Mouse (Mus musculus) right cerebral cortex, postnatal 36 days (tissue): ENCODE data around the gene Fam214a.

Experiments
- DNase-seq, 2 experiments: peaks; one replicate each; pipeline ENCODE4 v3.0.0; 2022; ENCODE audit warnings: low spot score in 2 of 2, mixed read lengths in 1 of 2

The Fam214a gene

GRCm38 (mm10) chr9:75032408-75032807, 79.7 kb downstream of the Fam214a start:
- no peak for DNase-seq

DNA sequence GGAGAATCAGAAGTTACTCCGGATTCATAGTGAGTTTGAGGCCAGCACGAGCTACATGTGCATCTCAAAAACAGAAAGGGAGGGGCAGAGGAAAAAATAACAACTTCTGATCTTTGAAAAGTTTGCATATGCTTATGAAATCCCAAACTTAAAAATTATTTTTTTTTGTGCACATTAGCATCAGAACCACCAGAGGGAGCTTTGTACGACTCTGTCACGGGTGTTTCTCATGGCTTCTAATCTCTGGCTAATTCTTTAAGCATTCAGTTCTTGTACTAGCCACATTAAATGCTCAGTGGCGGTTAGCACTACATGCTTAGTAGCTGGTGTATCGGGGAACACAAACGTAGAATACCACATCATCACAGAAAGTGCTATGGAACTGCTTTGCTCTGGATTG, 80.5 kb downstream of the Fam214a start:
- no peak for DNase-seq

DNA sequence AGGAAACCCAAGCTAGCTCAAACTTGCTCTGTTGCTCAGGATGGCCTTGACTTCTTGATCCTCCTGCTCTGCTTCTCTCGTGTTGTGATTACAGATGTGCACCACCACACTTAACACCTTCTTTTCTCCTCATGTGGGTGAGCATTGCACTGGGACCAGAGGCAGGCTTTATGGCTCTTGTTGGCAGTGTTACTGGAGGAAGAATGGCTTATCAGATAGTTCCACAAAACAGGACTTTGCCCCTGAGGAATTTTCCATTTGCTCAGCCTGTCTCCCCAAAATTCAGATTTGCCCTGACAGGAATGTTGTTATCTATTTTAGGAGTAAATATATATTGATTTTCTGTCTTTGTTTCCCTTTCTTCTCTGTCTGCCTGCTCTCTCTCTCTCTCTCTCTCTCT, 82.0 kb downstream of the Fam214a start:
- no peak for DNase-seq

- no peak for DNase-seq
Observed at GRCm38 (mm10) chr9:75035944-75036343, 83.3 kb downstream of the Fam214a start.

GRCm38 (mm10) chr9:75037451-75038356, 85.0 kb downstream of the Fam214a start, which contains the start of gene Arpp19:
Gene Arpp19, plus strand, starts transcription at chr9:75037614.
- peak; percentile 85 to 88 for DNase-seq

- no peak for DNase-seq
Observed at GRCm38 (mm10) chr9:75038357-75038688, 85.6 kb downstream of the Fam214a start.

DNA sequence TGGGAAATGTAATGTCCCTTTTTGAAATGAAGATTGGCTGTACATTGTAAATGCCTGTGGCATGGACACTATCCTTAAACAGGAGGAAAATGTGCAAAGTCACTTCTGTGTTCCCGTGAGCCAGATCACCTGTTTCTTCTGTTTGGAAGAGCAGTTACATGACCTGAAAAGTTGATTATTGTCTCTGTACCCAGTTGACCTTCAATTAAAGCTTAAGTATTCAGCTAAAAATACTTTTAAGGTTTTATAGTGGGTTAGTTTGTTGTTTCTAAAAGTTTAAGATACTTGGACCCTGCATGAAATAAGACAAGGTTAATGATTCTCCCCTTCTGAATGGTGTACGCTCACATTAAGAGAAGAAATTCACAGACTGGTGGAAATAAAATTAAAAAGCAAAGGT, 87.9 kb downstream of the Fam214a start:
- DNase-seq, result no peak

DNA sequence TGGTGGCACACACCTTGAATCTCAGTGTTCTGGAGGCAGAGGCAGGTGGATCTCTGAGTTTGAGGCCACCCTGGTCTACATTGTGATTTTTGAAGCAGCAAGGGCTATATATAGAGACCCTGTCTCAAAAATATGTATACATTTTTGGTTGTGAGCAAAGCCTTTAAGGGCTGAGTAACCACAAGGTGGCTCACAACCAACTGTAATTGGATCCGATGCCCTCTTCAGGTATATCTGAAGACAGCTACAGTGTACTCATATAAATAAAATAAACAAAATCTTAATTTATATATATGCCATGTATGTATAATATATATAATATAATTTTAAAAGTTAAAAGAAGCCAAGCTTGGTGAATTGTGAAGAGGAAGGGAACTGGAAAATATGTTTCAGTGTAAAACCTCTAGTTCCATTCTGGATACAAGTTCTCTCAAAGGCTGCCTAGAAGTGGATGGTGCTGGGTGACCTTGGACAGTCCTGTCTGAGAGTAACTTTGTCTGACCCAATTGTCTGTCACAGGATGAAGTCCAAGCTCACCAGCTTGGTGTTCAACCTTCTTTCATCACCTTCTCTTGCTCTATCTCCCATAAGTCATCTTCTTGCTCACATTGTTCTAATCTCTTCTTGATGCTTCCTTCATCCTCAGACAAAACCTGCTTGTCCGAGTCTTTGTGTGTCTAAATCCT, 89.3 kb downstream of the Fam214a start:
- DNase-seq, result no peak

- DNase-seq, result no peak
Observed at GRCm38 (mm10) chr9:75043191-75043590, 90.5 kb downstream of the Fam214a start.

GRCm38 (mm10) chr9:75047079-75047478, 94.4 kb downstream of the Fam214a start:
- DNase-seq, result no peak

- no peak for DNase-seq
Observed at GRCm38 (mm10) chr9:75049100-75049499, 96.4 kb downstream of the Fam214a start.

DNA sequence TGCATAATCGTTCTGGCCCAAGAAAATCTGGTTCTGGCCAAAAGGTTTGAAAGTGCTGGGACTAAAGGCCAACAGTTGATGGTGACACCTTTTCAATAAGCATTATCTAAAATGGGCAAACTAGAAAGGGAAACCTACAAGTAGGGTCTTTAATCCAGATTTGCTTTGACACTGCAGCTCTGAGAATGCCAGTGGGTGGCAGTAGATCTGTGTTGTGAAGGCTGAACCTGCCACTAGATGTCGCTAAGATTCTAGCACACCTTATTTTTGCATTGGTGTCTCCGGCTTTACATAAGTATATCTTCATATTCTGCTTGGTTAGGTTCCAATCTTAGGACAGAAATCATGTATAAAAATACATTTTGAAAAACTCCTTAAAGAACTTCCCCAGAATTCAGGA, 97.3 kb downstream of the Fam214a start:
- peak; percentile 76 to 82 for DNase-seq

GRCm38 (mm10) chr9:75051841-75052240, 99.2 kb downstream of the Fam214a start:
- DNase-seq, result no peak

DNA sequence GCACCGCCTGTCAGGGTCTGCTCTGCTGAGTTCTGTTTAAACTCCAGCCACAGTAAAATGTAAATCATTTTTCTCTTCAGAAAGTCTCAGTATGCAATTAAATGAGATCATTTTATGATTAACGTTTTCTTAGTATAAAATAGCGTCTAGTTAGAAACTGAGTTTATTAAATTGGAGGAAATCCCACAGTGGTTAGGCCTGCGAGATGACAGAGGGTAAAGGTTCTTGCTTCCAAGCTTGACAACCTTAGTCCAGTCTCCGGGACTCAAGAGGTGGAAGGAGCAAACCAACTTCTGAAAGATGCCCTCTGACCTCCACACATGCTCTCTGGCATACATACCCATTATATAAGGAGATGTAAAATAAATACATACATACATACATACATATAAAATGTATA, 102.4 kb downstream of the Fam214a start:
- DNase-seq, result no peak

DNA sequence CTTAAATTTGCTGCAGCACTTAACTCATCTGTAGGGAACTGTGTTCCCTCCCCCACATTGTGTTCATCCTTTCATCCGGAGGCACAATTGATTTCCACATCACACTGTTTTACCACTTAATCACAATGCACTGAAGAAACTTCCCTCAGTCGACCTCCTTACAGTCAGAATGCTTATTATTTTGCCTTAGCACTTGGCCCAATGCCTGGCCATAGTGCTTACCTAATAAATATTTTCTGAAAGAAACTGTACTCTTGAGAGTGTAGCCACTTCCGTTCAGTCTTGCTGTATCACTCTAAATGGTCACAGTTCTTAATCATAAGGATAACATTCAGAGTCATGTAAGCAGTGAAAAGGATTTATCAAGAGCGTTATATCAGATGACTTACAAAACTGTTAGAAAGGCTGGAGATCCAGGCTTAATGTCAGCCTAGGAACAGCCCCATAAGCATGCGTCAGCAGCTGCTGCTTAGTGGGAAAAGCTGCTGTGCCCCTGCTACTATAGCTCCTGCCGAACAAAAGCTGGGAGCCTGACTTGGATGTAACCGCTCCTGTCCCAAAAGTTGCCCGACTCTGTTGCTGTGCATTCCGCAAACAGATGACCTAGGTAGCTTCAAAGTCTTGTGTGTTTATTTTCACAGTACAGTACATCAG, 112.1 kb downstream of the Fam214a start:
- no peak for DNase-seq

- no peak for DNase-seq
Observed at GRCm38 (mm10) chr9:75070457-75071028, 117.9 kb downstream of the Fam214a start, which contains the start of gene Myo5a. Gene Myo5a, plus strand, starts transcription at chr9:75071015.

- peak; percentile 68 to 70 for DNase-seq
Observed at GRCm38 (mm10) chr9:75071029-75071705, 118.5 kb downstream of the Fam214a start.

DNA sequence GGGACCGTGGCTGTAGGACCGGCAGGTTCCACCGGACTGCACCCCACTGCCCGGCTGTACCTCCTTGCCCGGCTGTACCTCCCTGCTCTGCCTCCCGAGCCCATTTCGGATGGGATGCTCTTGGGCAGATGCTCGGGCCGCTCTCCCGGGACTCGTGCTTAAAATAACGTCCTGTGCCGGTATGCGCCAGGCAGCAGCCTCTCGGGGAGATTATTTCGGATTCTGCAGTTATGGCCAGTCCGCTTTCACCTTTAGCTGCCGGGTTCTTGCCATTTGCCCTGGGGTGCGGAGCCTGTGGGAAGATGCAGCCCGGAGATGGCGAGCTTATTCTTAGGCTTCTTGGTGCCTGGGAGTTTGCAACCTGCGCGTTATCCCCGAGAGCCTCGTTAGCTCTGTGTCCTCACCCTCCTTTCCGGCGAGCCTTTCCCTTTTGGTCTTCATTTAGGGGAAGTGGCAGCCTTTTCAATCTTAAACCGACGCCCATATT, 119.1 kb downstream of the Fam214a start:
- DNase-seq, result no peak

DNA sequence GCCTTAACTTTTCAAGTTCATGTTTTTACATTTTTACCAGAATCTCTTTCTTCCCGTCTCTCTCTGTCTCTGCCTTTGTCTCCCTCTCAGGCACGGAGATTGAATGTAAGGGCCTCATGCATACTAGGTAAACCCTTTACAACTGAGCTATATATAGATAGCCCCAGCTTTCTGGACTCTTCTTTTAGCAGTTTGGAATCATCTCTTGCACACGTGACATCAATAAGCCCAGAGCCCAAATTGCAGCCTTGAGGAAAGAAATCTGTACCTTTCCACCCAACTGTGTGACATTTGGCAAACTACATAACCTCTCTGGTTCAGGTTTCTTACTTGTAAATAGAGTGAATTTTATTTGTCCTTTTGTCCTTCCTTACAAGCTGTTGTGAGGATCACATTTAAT, 119.7 kb downstream of the Fam214a start:
- no peak for DNase-seq

GRCm38 (mm10) chr9:75077191-75077590, 124.5 kb downstream of the Fam214a start:
- no peak for DNase-seq
